ENCODE assay signal across 9 mouse cellular contexts in genomic region chr6:114814882-114815650, GRCm38 (mm10).
DNase-seq lines count a peak whose midpoint lies in the region; ATAC-seq and TF ChIP-seq lines count a peak whose summit lies in the region.
"Had no signal": no experiment of that assay in that cellular context is flagged by ENCODE, and none has a peak within 500 bp of the region (broad histone marks: within the 10 kb centered on the region; RNA-seq: fewer than 3 reads in every experiment).

No protein-coding gene starts in this region.

- no peak for TF ChIP-seq EP300 in ES-Bruce4 (IDR thresholded peaks at IDR 0.05; ENCODE audit: insufficient read depth, low read depth, low read length)
- no peak for TF ChIP-seq EP300 in liver, postnatal 0 days (IDR thresholded peaks at IDR 0.05; ENCODE audit: low read depth)

- no peak for DNase-seq in layer of hippocampus, adult 2 months (ENCODE audit: low spot score in 2 of 2)
- no peak for DNase-seq in layer of hippocampus, postnatal 36 days
- DNase-seq in B cell, adult 2 months: peak; percentile 46 to 55
- peak; percentile 39 for DNase-seq in liver, postnatal 0 days
- DNase-seq: heart, postnatal 10 days had no signal

- WGBS in liver, postnatal 0 days (ENCODE audit: insufficient replicate concordance): 88% methylated on average over 5 of the region's 5 CpGs
- 97% methylated on average over 5 of the region's 5 CpGs for WGBS in forebrain, embryonic 12.5 days

- H3K4me3 ChIP-seq in layer of hippocampus, adult 2 months: no peak overlapping the region
- no peak overlapping the region for H3K4me3 ChIP-seq in ES-Bruce4 (ENCODE audit: low read depth, low read length)
- no peak overlapping the region for H3K4me3 ChIP-seq in liver, postnatal 0 days (ENCODE audit: low read depth, low read length)
- no peak overlapping the region for H3K4me3 ChIP-seq in forebrain, embryonic 12.5 days (replicated peaks)
- H3K4me3 ChIP-seq: midbrain, embryonic 15.5 days had no signal

- H3K27me3 ChIP-seq in ES-Bruce4 (ENCODE audit: control insufficient read depth, insufficient read depth, low read length, poor library complexity, severe bottlenecking): no peaks in the 10 kb centered on the region
- H3K27me3 ChIP-seq in liver, postnatal 0 days (ENCODE audit: insufficient read depth, low read length): no peaks in the 10 kb centered on the region
- peaks cover 3% of the 10 kb centered on the region; the same call in 1 of the 2 replicates for H3K27me3 ChIP-seq in forebrain, embryonic 12.5 days
- H3K27me3 ChIP-seq: midbrain, embryonic 15.5 days had no signal

- no peak overlapping the region for H3K4me2 ChIP-seq in liver, postnatal 0 days (ENCODE audit: low read depth, low read length)
- no peak overlapping the region for H3K4me2 ChIP-seq in forebrain, embryonic 12.5 days
- H3K4me2 ChIP-seq: midbrain, embryonic 15.5 days had no signal

- H3K4me1 ChIP-seq in ES-Bruce4 (ENCODE audit: control insufficient read depth, insufficient read depth, low read length): no peaks in the 10 kb centered on the region
- H3K4me1 ChIP-seq in liver, postnatal 0 days (ENCODE audit: insufficient read depth): no peaks in the 10 kb centered on the region
- peaks cover 24% of the 10 kb centered on the region for H3K4me1 ChIP-seq in forebrain, embryonic 12.5 days

- no peak for TF ChIP-seq POLR2A in ES-Bruce4 (IDR thresholded peaks at IDR 0.05; ENCODE audit: insufficient read depth, low read length)

- no peak for ATAC-seq in liver, postnatal 0 days
- no peak for ATAC-seq in forebrain, embryonic 12.5 days (ENCODE audit: low FRiP score)
- no peak for ATAC-seq in cerebellum, adult (ENCODE audit: insufficient number of reproducible peaks, low FRiP score, low TSS enrichment)
- ATAC-seq: midbrain, embryonic 15.5 days had no signal

- TF ChIP-seq CTCF in layer of hippocampus, adult 2 months (conservative IDR thresholded peaks at IDR 0.05): peak; percentile 49
- TF ChIP-seq CTCF in ES-Bruce4 (IDR thresholded peaks at IDR 0.05; ENCODE audit: low read depth, low read length): peak; percentile 13
- TF ChIP-seq CTCF in liver, postnatal 0 days (IDR thresholded peaks at IDR 0.05; ENCODE audit: low read depth): peak; percentile 57

- no peak overlapping the region for H3K27ac ChIP-seq in layer of hippocampus, adult 2 months
- H3K27ac ChIP-seq in ES-Bruce4 (ENCODE audit: insufficient read depth, low read length): no peak overlapping the region
- no peak overlapping the region for H3K27ac ChIP-seq in liver, postnatal 0 days (ENCODE audit: low read depth)
- no peak overlapping the region for H3K27ac ChIP-seq in forebrain, embryonic 12.5 days
- H3K27ac ChIP-seq: midbrain, embryonic 15.5 days had no signal

- H3K9me3 ChIP-seq in ES-Bruce4 (replicated peaks; ENCODE audit: control insufficient read depth, insufficient read depth, low read length, poor library complexity, severe bottlenecking): no peaks in the 10 kb centered on the region
- H3K9me3 ChIP-seq in liver, postnatal 0 days (ENCODE audit: low read length): no peaks in the 10 kb centered on the region
- no peaks in the 10 kb centered on the region for H3K9me3 ChIP-seq in forebrain, embryonic 12.5 days
- H3K9me3 ChIP-seq: midbrain, embryonic 15.5 days had no signal

- no peaks in the 10 kb centered on the region for H3K36me3 ChIP-seq in ES-Bruce4 (ENCODE audit: control insufficient read depth, insufficient read depth, low read length, poor library complexity, severe bottlenecking)
- no peaks in the 10 kb centered on the region for H3K36me3 ChIP-seq in liver, postnatal 0 days (replicated peaks; ENCODE audit: insufficient read depth, low read length)
- no peaks in the 10 kb centered on the region for H3K36me3 ChIP-seq in forebrain, embryonic 12.5 days (replicated peaks)
- H3K36me3 ChIP-seq: midbrain, embryonic 15.5 days had no signal

- H3K9ac ChIP-seq in ES-Bruce4 (ENCODE audit: low read depth, poor library complexity, severe bottlenecking): no peak overlapping the region
- H3K9ac ChIP-seq in liver, postnatal 0 days (replicated peaks): no peak overlapping the region
- H3K9ac ChIP-seq in forebrain, embryonic 12.5 days: no peak overlapping the region
- H3K9ac ChIP-seq: midbrain, embryonic 15.5 days had no signal

Comparison
In these comparisons a context has a peak if more than half of its experiments do, and no peak if none do; other contexts are left out.
1. DNase-seq: peak in B cell, adult 2 months (2 of 2) and liver, postnatal 0 days (single experiment); none in layer of hippocampus, adult 2 months (0 of 2) and layer of hippocampus, postnatal 36 days (0 of 2).
2. Peak in every context shown above with its lines, with median percentiles within 50 percentile points of each other: CTCF ChIP-seq.